Mouse (Mus musculus) G1E (cell line): Measurements from ENCODE around the gene Eng.

Experiments used
- CTCF ChIP-seq: IDR thresholded peaks from 2 replicates; pipeline ENCODE4 v1.5.1; 2012; ENCODE audit warnings: low read depth, low read length, inconsistent platforms, mixed read lengths
- GATA1 ChIP-seq: IDR thresholded peaks from 2 replicates; pipeline ENCODE4 v1.6.1; 2012; ENCODE audit warnings: borderline replicate concordance, low read length, inconsistent platforms, mixed read lengths

DNA sequence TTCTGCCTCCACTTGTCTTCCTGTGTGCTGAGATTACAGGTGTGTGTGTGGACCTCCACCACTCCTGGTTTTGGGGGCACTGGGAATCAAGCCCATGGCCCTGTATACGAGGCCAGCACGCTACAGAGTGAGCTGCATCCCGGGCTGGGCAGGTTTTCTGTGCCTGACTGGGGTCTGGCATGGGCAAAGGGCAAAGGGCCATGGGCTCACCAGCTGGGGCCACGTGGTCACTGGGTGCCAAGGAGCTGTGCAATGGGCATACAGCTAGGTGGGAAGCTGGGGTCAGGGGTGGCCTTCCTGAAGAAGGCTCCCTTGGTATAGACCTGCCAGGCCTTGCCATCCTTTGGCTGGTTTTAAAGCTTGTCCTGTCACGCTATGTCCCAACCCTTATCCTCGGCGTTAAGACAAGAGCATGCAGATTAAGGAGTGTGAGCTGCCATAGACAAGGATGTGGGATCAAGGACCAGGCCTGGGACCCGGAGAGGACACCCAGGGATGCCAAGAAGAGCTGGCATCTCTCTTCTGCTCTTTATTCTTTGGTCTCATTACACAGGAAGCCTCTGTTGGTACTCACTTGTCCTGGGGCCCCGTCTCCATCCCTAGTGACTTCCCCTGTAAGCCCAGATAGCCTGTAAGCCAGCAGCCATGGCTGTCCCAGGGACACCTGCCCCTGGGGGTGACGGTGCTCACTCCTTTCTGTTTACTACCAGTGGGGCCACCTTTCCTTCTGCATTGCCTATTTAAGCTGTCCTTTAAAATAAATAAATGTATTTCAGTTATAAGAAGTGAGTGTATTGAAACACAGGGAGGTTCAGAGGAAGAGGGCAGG, 11.9 kb upstream of the Eng start:
- no peak for TF ChIP-seq CTCF
- TF ChIP-seq GATA1, result no peak
